18 mouse cellular contexts compared by ENCODE assay signal in genomic region chr12:26285939-26286338, GRCm38 (mm10).
DNase-seq lines count a peak whose midpoint lies in the region; ATAC-seq and TF ChIP-seq lines count a peak whose summit lies in the region.
"Had no signal": no experiment of that assay in that cellular context is flagged by ENCODE, and none has a peak within 500 bp of the region (broad histone marks: within the 10 kb centered on the region; RNA-seq: fewer than 3 reads in every experiment).

No protein-coding gene starts in this region.

- WGBS in kidney, embryonic 15.5 days: 19% methylated on average over 8 of the region's 8 CpGs
- WGBS in limb, embryonic 13.5 days: 18% methylated on average over 8 of the region's 8 CpGs

- H3K36me3 ChIP-seq in kidney, embryonic 15.5 days: no peaks in the 10 kb centered on the region
- H3K36me3 ChIP-seq in limb, embryonic 13.5 days: no peaks in the 10 kb centered on the region
- H3K36me3 ChIP-seq: embryonic facial prominence, embryonic 12.5 days; forebrain, embryonic 10.5 days; heart, embryonic 13.5 days; liver, embryonic 13.5 days had no signal

- no peaks in the 10 kb centered on the region for H3K27me3 ChIP-seq in kidney, embryonic 15.5 days
- peaks cover 3% of the 10 kb centered on the region for H3K27me3 ChIP-seq in limb, embryonic 13.5 days
- H3K27me3 ChIP-seq: CH12.LX; embryonic facial prominence, embryonic 12.5 days; heart, embryonic 13.5 days; liver, embryonic 13.5 days had no signal

- TF ChIP-seq POLR2A in brain, embryonic 14.5 days (IDR thresholded peaks at IDR 0.05; ENCODE audit: borderline replicate concordance, extremely low read depth, insufficient read depth, insufficient read length, poor library complexity, severe bottlenecking): no peak

- no peak overlapping the region for H3K4me2 ChIP-seq in kidney, embryonic 15.5 days
- H3K4me2 ChIP-seq in limb, embryonic 13.5 days (replicated peaks): no peak overlapping the region
- H3K4me2 ChIP-seq: embryonic facial prominence, embryonic 12.5 days; heart, embryonic 13.5 days; liver, embryonic 13.5 days had no signal

- H3K9ac ChIP-seq in kidney, embryonic 15.5 days: no peak overlapping the region
- peak overlapping the region; percentile 31; the same call in 1 of the 2 replicates for H3K9ac ChIP-seq in limb, embryonic 13.5 days
- H3K9ac ChIP-seq: embryonic facial prominence, embryonic 12.5 days; heart, embryonic 13.5 days; liver, embryonic 13.5 days had no signal

- TF ChIP-seq CTCF in brain, embryonic 14.5 days (IDR thresholded peaks at IDR 0.05; ENCODE audit: borderline replicate concordance, extremely low read depth, insufficient read depth, insufficient read length): no peak
- no peak for TF ChIP-seq CTCF in layer of hippocampus, adult 2 months (conservative IDR thresholded peaks at IDR 0.05)

- DNase-seq in cerebellum, postnatal 10 days: peak; percentile 60 to 61
- DNase-seq in cerebellum, adult 11-12 months: no peak
- no peak for DNase-seq in kidney, postnatal 36 days
- peak; percentile 34 for DNase-seq in brain, embryonic 14.5 days (ENCODE audit: low read depth)
- DNase-seq in layer of hippocampus, adult 2 months (ENCODE audit: low spot score in 2 of 2): no peak
- DNase-seq: adrenal gland, postnatal 14 days; cerebellum, adult 9-11 months; liver, embryonic 13.5 days; right cerebral cortex, postnatal 14 days had no signal

- ATAC-seq in kidney, embryonic 15.5 days (replicated peaks; ENCODE audit: low FRiP score): 0 out of 2 replicates have a peak, but pooled peaks have one; percentile 46
- no peak for ATAC-seq in limb, embryonic 13.5 days (ENCODE audit: low FRiP score, low read depth)
- ATAC-seq in CD4-positive, CD25-positive, alpha-beta regulatory T cell, adult 4 months: no peak

- H3K27ac ChIP-seq in kidney, embryonic 15.5 days: 0 out of 2 replicates have a peak overlapping the region, but pooled peaks have one; percentile 10
- H3K27ac ChIP-seq in limb, embryonic 13.5 days: no peak overlapping the region
- no peak overlapping the region for H3K27ac ChIP-seq in layer of hippocampus, adult 2 months
- H3K27ac ChIP-seq: embryonic facial prominence, embryonic 12.5 days; forebrain, embryonic 10.5 days; heart, embryonic 13.5 days; left cerebral cortex, adult 2 months; liver, embryonic 13.5 days had no signal

- peaks cover 19% of the 10 kb centered on the region for H3K4me1 ChIP-seq in kidney, embryonic 15.5 days
- peaks cover 23% of the 10 kb centered on the region for H3K4me1 ChIP-seq in limb, embryonic 13.5 days
- H3K4me1 ChIP-seq: embryonic facial prominence, embryonic 12.5 days; forebrain, embryonic 10.5 days; heart, embryonic 13.5 days; liver, embryonic 13.5 days; megakaryocyte, embryonic 14.5 days had no signal

- H3K9me3 ChIP-seq in kidney, embryonic 15.5 days (replicated peaks): no peaks in the 10 kb centered on the region
- H3K9me3 ChIP-seq in limb, embryonic 13.5 days: no peaks in the 10 kb centered on the region
- H3K9me3 ChIP-seq: embryonic facial prominence, embryonic 12.5 days; forebrain, embryonic 10.5 days; heart, embryonic 13.5 days; liver, embryonic 13.5 days; megakaryocyte, embryonic 14.5 days had no signal

- no peak overlapping the region for H3K4me3 ChIP-seq in kidney, embryonic 15.5 days (replicated peaks)
- H3K4me3 ChIP-seq in limb, embryonic 13.5 days: no peak overlapping the region
- H3K4me3 ChIP-seq in layer of hippocampus, adult 2 months: no peak overlapping the region
- H3K4me3 ChIP-seq: embryonic facial prominence, embryonic 12.5 days; forebrain, embryonic 10.5 days; heart, embryonic 13.5 days; left cerebral cortex, adult 2 months; liver, embryonic 13.5 days; megakaryocyte, embryonic 14.5 days had no signal

Comparison
In these comparisons a context has a peak if more than half of its experiments do, and no peak if none do; other contexts are left out.
1. DNase-seq: peak in cerebellum, postnatal 10 days (2 of 2) and brain, embryonic 14.5 days (single experiment); none in cerebellum, adult 11-12 months (single experiment), kidney, postnatal 36 days (0 of 2) and layer of hippocampus, adult 2 months (0 of 2).